8 mouse cellular contexts compared by ENCODE assay signal in the genomic region with DNA sequence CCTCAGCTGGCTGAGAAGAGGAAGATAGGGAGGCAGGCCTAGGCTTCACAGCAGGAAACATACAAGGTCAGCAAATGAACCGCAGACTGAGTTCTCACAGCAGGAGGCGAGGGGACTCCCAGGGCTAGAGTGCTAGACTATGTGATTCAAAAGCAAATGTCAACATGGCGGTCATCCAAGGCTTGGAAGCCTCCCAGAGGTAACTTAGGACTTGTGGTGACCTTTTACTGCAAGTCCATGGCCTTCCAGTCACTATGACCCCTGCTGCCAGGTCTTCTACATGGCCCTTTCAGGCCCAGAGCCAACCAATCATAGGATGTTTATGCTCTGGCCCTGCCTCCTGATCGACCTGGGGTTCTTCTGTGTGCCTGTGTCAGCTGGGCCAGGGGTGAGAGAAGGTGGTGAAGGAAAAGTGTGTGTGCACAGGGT.
A peak's percentile ranks its signal among the peaks of the same experiment; 100 is the strongest.
DNase-seq lines count a peak whose midpoint lies in the region; ATAC-seq and TF ChIP-seq lines count a peak whose summit lies in the region.

No protein-coding gene starts in this region.

- H3K4me1 ChIP-seq in liver, adult 2 months (ENCODE audit: control insufficient read depth, insufficient read depth, low read length): peaks cover 10% of the 10 kb centered on the region
- H3K4me1 ChIP-seq in liver, embryonic 11.5 days (replicated peaks; ENCODE audit: control insufficient read depth, insufficient read depth, low read length): 0 out of 2 replicates have a peak, but pooled peaks cover 2% of the 10 kb centered on the region

- no peaks in the 10 kb centered on the region for H3K79me2 ChIP-seq in liver, adult 2 months (ENCODE audit: control insufficient read depth, insufficient read depth, low read length)

- 9% methylated on average over 4 of the region's 4 CpGs for WGBS in liver, adult 2 months
- WGBS in liver, embryonic 11.5 days: 73% methylated on average over 4 of the region's 4 CpGs

- no peaks in the 10 kb centered on the region for H3K36me3 ChIP-seq in liver, adult 2 months (ENCODE audit: control insufficient read depth, insufficient read depth, low read length)
- H3K36me3 ChIP-seq in liver, embryonic 11.5 days (ENCODE audit: control insufficient read depth, insufficient read depth, low read length): no peaks in the 10 kb centered on the region

- intact Hi-C loops in heart, postnatal 36 days (cut with DNase I): no loop called here

- TF ChIP-seq CTCF in liver, adult 2 months (IDR thresholded peaks at IDR 0.05; ENCODE audit: low read depth, low read length): no peak
- TF ChIP-seq CTCF in brain, embryonic 14.5 days (IDR thresholded peaks at IDR 0.05; ENCODE audit: borderline replicate concordance, extremely low read depth, insufficient read depth, insufficient read length): no peak

- peak; percentile 99 for DNase-seq in liver, adult 2 months (ENCODE audit: extremely low read depth, low read depth, low spot score)
- no peak for DNase-seq in liver, embryonic 11.5 days (ENCODE audit: low spot score)
- peak; percentile 25 for DNase-seq in brain, embryonic 14.5 days (ENCODE audit: low read depth)
- DNase-seq in heart, postnatal 36 days: peak; percentile 47 to 54
- peak; percentile 84 to 88 for DNase-seq in lung, adult 18-20 months
- no peak for DNase-seq in right cerebral cortex, adult 18-20 months
- DNase-seq in thymus, postnatal 14 days: no peak

- H3K27me3 ChIP-seq in liver, adult 2 months (ENCODE audit: control insufficient read depth, insufficient read depth, low read length): no peaks in the 10 kb centered on the region; the same call in 1 of the 2 replicates
- H3K27me3 ChIP-seq in liver, embryonic 11.5 days (replicated peaks; ENCODE audit: control insufficient read depth, insufficient read depth, low read length): no peaks in the 10 kb centered on the region

- H3K4me3 ChIP-seq in liver, adult 2 months (ENCODE audit: insufficient read depth, low read depth, low read length): no peak overlapping the region
- H3K4me3 ChIP-seq in liver, embryonic 11.5 days (ENCODE audit: low read depth, low read length): no peak overlapping the region

- no peak overlapping the region for H3K27ac ChIP-seq in liver, adult 2 months (replicated peaks; ENCODE audit: insufficient read depth, low read depth, low read length)
- H3K27ac ChIP-seq in liver, embryonic 11.5 days (ENCODE audit: low read depth, low read length): no peak overlapping the region

- ATAC-seq in liver, embryonic 11.5 days (replicated peaks; ENCODE audit: low FRiP score): no peak
- no peak for ATAC-seq in activated CD4-positive, CD25-positive, alpha-beta regulatory T cell, adult 4 months

- H3K9me3 ChIP-seq in liver, embryonic 11.5 days (ENCODE audit: control insufficient read depth, low read length): no peaks in the 10 kb centered on the region

- no peak overlapping the region for H3K4me2 ChIP-seq in liver, embryonic 11.5 days

- no peak for TF ChIP-seq POLR2A in liver, adult 2 months (IDR thresholded peaks at IDR 0.05; ENCODE audit: extremely low read depth, insufficient read depth, low read length)
- TF ChIP-seq POLR2A in brain, embryonic 14.5 days (IDR thresholded peaks at IDR 0.05; ENCODE audit: borderline replicate concordance, extremely low read depth, insufficient read depth, insufficient read length, poor library complexity, severe bottlenecking): no peak

- no peak overlapping the region for H3K9ac ChIP-seq in liver, adult 2 months (ENCODE audit: low read depth, low read length)
- no peak overlapping the region for H3K9ac ChIP-seq in liver, embryonic 11.5 days (ENCODE audit: low read depth, low read length)

Comparison
In these comparisons a context has a peak if more than half of its experiments do, and no peak if none do; other contexts are left out.
1. DNase-seq: peak in liver, adult 2 months (single experiment), brain, embryonic 14.5 days (single experiment), heart, postnatal 36 days (2 of 2) and lung, adult 18-20 months (2 of 2); none in liver, embryonic 11.5 days (single experiment), right cerebral cortex, adult 18-20 months (single experiment) and thymus, postnatal 14 days (single experiment).